Mouse (Mus musculus): ENCODE data around the gene Phgr1. TPM values are rescaled to one million over a fixed set of nuclear protein-coding genes. Genes with fewer than 3 reads are reported as not detected.

The Phgr1 gene
- not detected for polyA plus RNA-seq (2014; fragmentation: Illumina TruSeq; extraction: RNeasy Lipid Tissue Mini Kit (QIAGEN cat#74804))

GRCm38 (mm10) chr2:118772158-118772874, at the start of gene Phgr1:
Gene Phgr1, plus strand, starts transcription at chr2:118772769.

DNA sequence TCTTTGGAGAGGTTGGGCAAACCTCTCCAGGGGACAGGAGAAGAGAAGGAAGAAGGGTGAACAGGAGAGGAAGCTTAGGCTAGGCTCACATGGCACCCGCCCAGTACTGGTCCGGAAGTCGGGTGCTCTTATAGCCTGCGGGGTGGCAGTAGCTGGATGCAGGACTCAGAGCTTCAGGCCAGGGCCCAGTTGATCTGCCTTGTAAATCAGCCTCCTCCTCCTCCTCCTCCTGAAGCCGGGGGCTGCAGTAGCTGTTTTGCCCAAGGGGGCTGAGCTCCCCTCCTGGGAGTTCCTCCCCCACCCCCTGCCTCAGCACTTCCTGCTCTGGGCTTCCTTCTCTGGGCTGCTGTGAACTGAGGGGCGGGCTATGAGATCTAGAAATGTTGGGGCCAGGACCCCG, 44.2 kb upstream of the Phgr1 start, which contains the start of gene Plcb2:
Gene Plcb2, minus strand, starts transcription at position 102 of the 400 bp plus-strand sequence.

DNA sequence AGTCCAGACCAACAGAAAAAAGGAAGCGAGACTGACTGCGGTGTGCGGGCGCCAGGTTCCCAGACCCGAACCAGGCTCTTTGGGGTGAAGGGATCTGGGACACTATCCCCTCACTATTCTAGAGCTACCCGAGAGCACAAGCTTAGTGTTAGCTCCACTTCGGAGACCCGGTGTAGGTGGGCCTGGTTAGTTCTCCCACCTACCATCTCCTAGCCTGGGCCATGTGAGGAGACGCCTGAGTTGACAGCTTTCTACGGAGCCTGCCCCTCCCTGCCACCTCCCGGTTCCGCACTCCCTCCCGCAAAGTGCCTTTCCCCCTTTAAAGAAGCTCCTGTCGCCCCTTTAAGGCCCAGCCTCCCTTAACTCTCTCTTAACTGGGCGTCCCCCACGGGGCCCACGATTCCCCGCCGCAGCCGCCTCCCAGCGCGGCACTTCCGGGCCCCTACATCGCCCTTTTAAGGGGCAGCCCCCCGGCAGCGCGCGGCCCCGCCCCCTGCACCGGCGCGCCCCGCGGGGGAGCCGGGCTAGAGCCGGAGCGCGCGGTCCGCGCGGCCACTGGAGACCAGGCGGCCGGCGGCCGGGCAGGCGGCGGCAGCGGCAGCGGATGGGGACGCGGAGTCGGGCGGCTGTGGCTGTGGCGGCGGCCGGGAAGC, 27.2 kb upstream of the Phgr1 start, which contains the start of gene Inafm2:
Gene Inafm2, plus strand, starts transcription at position 527 of the 653 bp plus-strand sequence.

GRCm38 (mm10) chr2:118761906-118762783, 10.4 kb upstream of the Phgr1 start, which contains the start of gene Ccdc9b:
Gene Ccdc9b, minus strand, starts transcription at chr2:118762661.

GRCm38 (mm10) chr2:118779504-118780480, 7.2 kb downstream of the Phgr1 start, which contains the start of gene Disp2:
Gene Disp2, plus strand, starts transcription at chr2:118779719.

GRCm38 (mm10) chr2:118813981-118814836, 41.6 kb downstream of the Phgr1 start, which contains the start of gene Knstrn:
Gene Knstrn, plus strand, starts transcription at chr2:118814003.

Other genes starting within 250 kb of the Phgr1 start
- 6.9 TPM for gene Bmf, start 223.1 kb upstream of the Phgr1 start, polyA plus RNA-seq (2014; fragmentation: Illumina TruSeq; extraction: RNeasy Lipid Tissue Mini Kit (QIAGEN cat#74804))
- 56.9 TPM for gene Bub1b, start 174.6 kb upstream of the Phgr1 start, polyA plus RNA-seq (2014; fragmentation: Illumina TruSeq; extraction: RNeasy Lipid Tissue Mini Kit (QIAGEN cat#74804))
- gene Pak6, start 109.5 kb upstream of the Phgr1 start, polyA plus RNA-seq (2014; fragmentation: Illumina TruSeq; extraction: RNeasy Lipid Tissue Mini Kit (QIAGEN cat#74804)) = 2.6 TPM
- gene Ankrd63, start 68.8 kb upstream of the Phgr1 start, polyA plus RNA-seq (2014; fragmentation: Illumina TruSeq; extraction: RNeasy Lipid Tissue Mini Kit (QIAGEN cat#74804)) = 4.7 TPM
- gene Plcb2, start 44.3 kb upstream of the Phgr1 start, polyA plus RNA-seq (2014; fragmentation: Illumina TruSeq; extraction: RNeasy Lipid Tissue Mini Kit (QIAGEN cat#74804)) = 0.34 TPM
- gene Inafm2, start 27.0 kb upstream of the Phgr1 start, polyA plus RNA-seq (2014; fragmentation: Illumina TruSeq; extraction: RNeasy Lipid Tissue Mini Kit (QIAGEN cat#74804)) = 24.0 TPM
- 1.3 TPM for gene Ccdc9b, start 10.1 kb upstream of the Phgr1 start, polyA plus RNA-seq (2014; fragmentation: Illumina TruSeq; extraction: RNeasy Lipid Tissue Mini Kit (QIAGEN cat#74804))
- 0.06 TPM for gene Disp2, start 7.0 kb downstream of the Phgr1 start, polyA plus RNA-seq (2014; fragmentation: Illumina TruSeq; extraction: RNeasy Lipid Tissue Mini Kit (QIAGEN cat#74804))
- gene Knstrn, start 41.2 kb downstream of the Phgr1 start, polyA plus RNA-seq (2014; fragmentation: Illumina TruSeq; extraction: RNeasy Lipid Tissue Mini Kit (QIAGEN cat#74804)) = 21.7 TPM
- gene Ivd, start 89.2 kb downstream of the Phgr1 start, polyA plus RNA-seq (2014; fragmentation: Illumina TruSeq; extraction: RNeasy Lipid Tissue Mini Kit (QIAGEN cat#74804)) = 20.1 TPM
- gene Bahd1, start 127.6 kb downstream of the Phgr1 start, polyA plus RNA-seq (2014; fragmentation: Illumina TruSeq; extraction: RNeasy Lipid Tissue Mini Kit (QIAGEN cat#74804)) = 5.0 TPM
- gene Chst14, start 153.7 kb downstream of the Phgr1 start, polyA plus RNA-seq (2014; fragmentation: Illumina TruSeq; extraction: RNeasy Lipid Tissue Mini Kit (QIAGEN cat#74804)) = 5.5 TPM